Mouse (Mus musculus): ENCODE measurements at regions not wholly inside any gene's neighbourhood (a gene's known extent, or its start where the extent isn't known, plus 50 kb on each side); places are given as distances from the start of the nearest gene placed in this dataset.

DNA sequence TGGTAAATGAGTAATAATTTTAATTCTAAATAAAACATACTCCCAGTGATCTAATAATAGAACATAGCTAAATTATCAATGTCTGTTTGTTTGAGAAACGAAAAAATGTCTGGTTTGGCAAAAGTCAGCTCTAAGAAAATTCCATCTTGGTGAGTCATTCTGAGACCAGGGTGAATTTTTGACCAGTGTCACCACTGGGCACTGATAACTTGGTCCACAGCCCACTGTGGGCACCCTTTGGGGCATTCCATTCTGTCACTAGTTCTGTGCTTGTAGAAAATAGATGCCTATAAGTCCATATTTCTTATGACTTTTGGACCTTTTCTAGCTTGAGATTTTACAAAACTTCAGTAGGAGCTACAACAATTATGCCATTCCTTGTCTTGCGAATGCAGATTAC lies 515.1 kb upstream of the A830018L16Rik start:
- ATAC-seq = no peak
- no peaks in the 10 kb centered on the region for H3K36me3 ChIP-seq (ENCODE audit: control insufficient read depth, insufficient read depth)

DNA sequence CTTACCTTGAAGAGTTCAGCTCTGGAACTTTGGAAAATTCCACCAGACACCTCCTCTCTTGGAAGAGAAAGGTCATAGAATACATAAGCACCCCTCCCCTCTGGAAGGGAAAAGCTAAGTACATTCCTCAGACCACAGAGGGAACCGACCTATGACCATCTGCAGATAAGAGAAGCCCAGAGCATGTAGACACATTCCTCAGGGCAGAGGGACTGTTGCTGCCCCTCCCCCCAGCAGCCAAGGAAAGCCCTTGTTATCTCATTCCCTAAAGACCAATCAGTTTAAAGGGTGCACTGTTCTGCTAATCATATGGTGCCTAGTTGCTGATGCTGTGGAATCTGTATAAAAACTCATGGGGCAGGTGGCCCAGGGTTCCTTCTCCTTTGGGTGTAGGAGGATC lies 511.2 kb upstream of the A830018L16Rik start:
- H3K4me1 ChIP-seq (replicated peaks; ENCODE audit: control insufficient read depth, insufficient read depth, low read length) = no peaks in the 10 kb centered on the region
- WGBS = 17% methylated on average over 1 of the region's 1 CpGs
- no peak overlapping the region for H3K4me2 ChIP-seq (replicated peaks; ENCODE audit: low read depth)
- no peak for TF ChIP-seq CTCF (IDR thresholded peaks at IDR 0.05; ENCODE audit: low read depth)
- H3K27me3 ChIP-seq (replicated peaks; ENCODE audit: control insufficient read depth, insufficient read depth, low read length) = no peaks in the 10 kb centered on the region
- no peak overlapping the region for H3K9ac ChIP-seq (ENCODE audit: low read depth, low read length)
- H3K27ac ChIP-seq (ENCODE audit: low read depth, low read length) = no peak overlapping the region
- ATAC-seq = no peak
- H3K36me3 ChIP-seq (ENCODE audit: control insufficient read depth, insufficient read depth) = no peaks in the 10 kb centered on the region
- no peaks in the 10 kb centered on the region for H3K9me3 ChIP-seq (ENCODE audit: control insufficient read depth)
- no peak overlapping the region for H3K4me3 ChIP-seq (ENCODE audit: low read depth, low read length)

More for the DNA sequence above, 515.1 kb upstream of the A830018L16Rik start:
- no peaks in the 10 kb centered on the region for H3K4me1 ChIP-seq (replicated peaks; ENCODE audit: control insufficient read depth, insufficient read depth, low read length)
- no peak overlapping the region for H3K4me2 ChIP-seq (replicated peaks; ENCODE audit: low read depth)
- H3K4me3 ChIP-seq (ENCODE audit: low read depth, low read length) = no peak overlapping the region
- no peak for TF ChIP-seq CTCF (IDR thresholded peaks at IDR 0.05; ENCODE audit: low read depth)
- H3K9me3 ChIP-seq (ENCODE audit: control insufficient read depth) = no peaks in the 10 kb centered on the region
- H3K27ac ChIP-seq (ENCODE audit: low read depth, low read length) = no peak overlapping the region
- H3K9ac ChIP-seq (ENCODE audit: low read depth, low read length) = no peak overlapping the region
- WGBS = 61% methylated on average over 2 of the region's 2 CpGs
- no peaks in the 10 kb centered on the region for H3K27me3 ChIP-seq (replicated peaks; ENCODE audit: control insufficient read depth, insufficient read depth, low read length)

GRCm38 (mm10) chr1:10919958-10920357 lies 493.9 kb upstream of the A830018L16Rik start:
- H3K4me1 ChIP-seq (replicated peaks; ENCODE audit: control insufficient read depth, insufficient read depth, low read length) = no peaks in the 10 kb centered on the region
- H3K27ac ChIP-seq (ENCODE audit: low read depth, low read length) = no peak overlapping the region
- TF ChIP-seq CTCF (IDR thresholded peaks at IDR 0.05; ENCODE audit: low read depth) = no peak
- 86% methylated on average over 3 of the region's 3 CpGs for WGBS
- H3K9ac ChIP-seq (ENCODE audit: low read depth, low read length) = no peak overlapping the region
- no peak overlapping the region for H3K4me3 ChIP-seq (ENCODE audit: low read depth, low read length)
- H3K9me3 ChIP-seq (ENCODE audit: control insufficient read depth) = no peaks in the 10 kb centered on the region
- no peaks in the 10 kb centered on the region for H3K27me3 ChIP-seq (replicated peaks; ENCODE audit: control insufficient read depth, insufficient read depth, low read length)
- H3K36me3 ChIP-seq (ENCODE audit: control insufficient read depth, insufficient read depth) = no peaks in the 10 kb centered on the region
- no peak for ATAC-seq
- H3K4me2 ChIP-seq (replicated peaks; ENCODE audit: low read depth) = no peak overlapping the region

DNA sequence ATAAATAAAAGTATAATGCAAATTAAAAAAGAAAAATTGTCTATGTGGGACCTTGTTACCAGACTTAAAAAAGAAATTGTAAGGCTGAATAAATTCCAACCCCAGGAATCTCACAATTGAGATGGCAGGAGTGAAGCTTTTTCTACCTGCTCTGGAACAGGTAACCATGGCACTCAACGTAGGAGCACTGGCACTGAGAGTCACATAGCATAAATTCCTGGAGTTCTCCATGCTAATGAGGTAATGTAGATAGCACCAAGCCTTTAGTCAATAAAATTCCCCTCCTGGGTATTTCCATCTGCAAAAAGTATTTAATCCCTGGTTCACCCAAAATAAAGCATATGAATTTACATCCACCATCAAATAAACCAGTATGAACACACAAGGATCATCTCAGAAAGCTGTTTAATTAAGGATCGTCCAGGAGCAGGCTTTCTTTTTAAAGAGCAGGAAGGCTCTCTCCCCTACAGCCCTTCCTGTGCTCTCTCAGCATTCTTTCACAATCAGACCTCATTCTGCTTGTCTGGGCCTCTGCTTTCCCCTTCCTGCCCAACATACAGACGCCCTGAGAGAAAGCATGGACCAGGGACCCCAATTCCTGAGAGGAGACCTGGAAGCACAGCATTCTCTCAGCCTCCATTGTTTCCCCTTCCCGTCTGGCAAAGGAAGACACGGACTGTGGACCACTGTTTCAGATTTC lies 481.4 kb upstream of the A830018L16Rik start:
- H3K36me3 ChIP-seq (ENCODE audit: control insufficient read depth, insufficient read depth) = no peaks in the 10 kb centered on the region
- no peak overlapping the region for H3K4me2 ChIP-seq (replicated peaks; ENCODE audit: low read depth)
- no peaks in the 10 kb centered on the region for H3K27me3 ChIP-seq (replicated peaks; ENCODE audit: control insufficient read depth, insufficient read depth, low read length)
- ATAC-seq = no peak
- H3K9ac ChIP-seq (ENCODE audit: low read depth, low read length) = no peak overlapping the region
- no peak overlapping the region for H3K27ac ChIP-seq (ENCODE audit: low read depth, low read length)
- H3K4me1 ChIP-seq (replicated peaks; ENCODE audit: control insufficient read depth, insufficient read depth, low read length) = no peaks in the 10 kb centered on the region
- 41% methylated on average over 5 of the region's 5 CpGs for WGBS
- TF ChIP-seq CTCF (IDR thresholded peaks at IDR 0.05; ENCODE audit: low read depth) = no peak
- H3K4me3 ChIP-seq (ENCODE audit: low read depth, low read length) = no peak overlapping the region
- H3K9me3 ChIP-seq (ENCODE audit: control insufficient read depth) = no peaks in the 10 kb centered on the region

DNA sequence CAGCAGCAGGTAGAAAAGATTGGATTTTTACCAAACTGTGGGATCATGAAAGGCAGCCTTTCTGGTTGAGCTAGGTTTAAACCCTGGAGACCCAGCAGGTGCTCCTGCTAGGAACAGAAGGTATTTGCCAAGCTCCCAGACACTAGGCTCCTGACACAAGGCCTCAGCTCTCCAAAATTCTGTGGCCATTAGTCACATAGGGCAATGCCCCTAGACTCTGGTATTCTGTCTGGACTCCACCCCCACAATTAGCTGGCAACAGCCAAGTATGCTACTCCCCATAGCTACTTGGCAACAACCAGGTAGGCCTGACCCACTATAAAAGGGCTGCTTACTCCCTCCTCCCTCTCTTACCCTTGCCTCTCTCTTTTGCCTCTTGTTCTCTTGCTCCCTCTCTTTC lies 480.7 kb upstream of the A830018L16Rik start:
- ATAC-seq = no peak

GRCm38 (mm10) chr1:10938436-10938835 lies 475.5 kb upstream of the A830018L16Rik start:
- H3K9me3 ChIP-seq (ENCODE audit: control insufficient read depth) = no peaks in the 10 kb centered on the region
- H3K27ac ChIP-seq (ENCODE audit: low read depth, low read length) = no peak overlapping the region
- no peaks in the 10 kb centered on the region for H3K36me3 ChIP-seq (ENCODE audit: control insufficient read depth, insufficient read depth)
- no peak for ATAC-seq
- H3K4me2 ChIP-seq (replicated peaks; ENCODE audit: low read depth) = no peak overlapping the region
- no peak for TF ChIP-seq CTCF (IDR thresholded peaks at IDR 0.05; ENCODE audit: low read depth)
- no peaks in the 10 kb centered on the region for H3K4me1 ChIP-seq (replicated peaks; ENCODE audit: control insufficient read depth, insufficient read depth, low read length)
- H3K27me3 ChIP-seq (replicated peaks; ENCODE audit: control insufficient read depth, insufficient read depth, low read length) = no peaks in the 10 kb centered on the region
- no peak overlapping the region for H3K9ac ChIP-seq (ENCODE audit: low read depth, low read length)
- WGBS = 81% methylated on average over 3 of the region's 3 CpGs
- no peak overlapping the region for H3K4me3 ChIP-seq (ENCODE audit: low read depth, low read length)

More for the DNA sequence above, 480.7 kb upstream of the A830018L16Rik start:
- Histone ChIP-seq H3K36me3 (ENCODE audit: control insufficient read depth, insufficient read depth) (no peaks in the 10 kb centered on the region), H3K4me3 (ENCODE audit: low read depth, low read length) (no peak overlapping the region), H3K4me1 (replicated peaks; ENCODE audit: control insufficient read depth, insufficient read depth, low read length) (no peaks in the 10 kb centered on the region), H3K4me2 (replicated peaks; ENCODE audit: low read depth) (no peak overlapping the region), H3K27me3 (replicated peaks; ENCODE audit: control insufficient read depth, insufficient read depth, low read length) (no peaks in the 10 kb centered on the region), H3K27ac (ENCODE audit: low read depth, low read length) (no peak overlapping the region), H3K9me3 (ENCODE audit: control insufficient read depth) (no peaks in the 10 kb centered on the region), H3K9ac (ENCODE audit: low read depth, low read length) (no peak overlapping the region)
- TF ChIP-seq CTCF (IDR thresholded peaks at IDR 0.05; ENCODE audit: low read depth) = no peak

DNA sequence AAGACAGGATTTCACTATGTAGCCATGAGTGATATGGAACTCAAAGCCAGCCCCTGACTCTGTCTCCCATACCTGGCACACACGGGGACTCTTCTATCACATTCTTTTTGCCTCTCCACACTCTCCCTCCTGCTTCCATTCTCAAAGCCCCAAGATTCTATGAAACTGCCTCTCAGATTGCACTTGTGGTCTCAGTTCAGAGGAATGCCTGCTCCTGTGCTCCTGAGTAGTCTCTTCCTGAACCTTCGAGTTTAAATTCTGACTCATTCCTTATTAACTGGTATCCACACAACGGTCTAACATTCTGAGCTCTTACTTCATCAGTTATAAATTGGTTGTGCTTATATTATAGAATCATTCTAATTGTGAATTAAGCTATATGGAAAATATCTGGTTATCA lies 473.6 kb upstream of the A830018L16Rik start:
- H3K4me3 ChIP-seq (ENCODE audit: low read depth, low read length) = no peak overlapping the region
- no peak overlapping the region for H3K4me2 ChIP-seq (replicated peaks; ENCODE audit: low read depth)
- no peak for TF ChIP-seq CTCF (IDR thresholded peaks at IDR 0.05; ENCODE audit: low read depth)
- no peak overlapping the region for H3K27ac ChIP-seq (ENCODE audit: low read depth, low read length)
- 62% methylated on average over 3 of the region's 3 CpGs for WGBS
- no peaks in the 10 kb centered on the region for H3K36me3 ChIP-seq (ENCODE audit: control insufficient read depth, insufficient read depth)
- no peak overlapping the region for H3K9ac ChIP-seq (ENCODE audit: low read depth, low read length)
- no peaks in the 10 kb centered on the region for H3K27me3 ChIP-seq (replicated peaks; ENCODE audit: control insufficient read depth, insufficient read depth, low read length)
- no peaks in the 10 kb centered on the region for H3K9me3 ChIP-seq (ENCODE audit: control insufficient read depth)
- no peaks in the 10 kb centered on the region for H3K4me1 ChIP-seq (replicated peaks; ENCODE audit: control insufficient read depth, insufficient read depth, low read length)
- ATAC-seq = no peak

Data from intestine, postnatal 0 days (tissue).